Mouse (Mus musculus): ENCODE data around the gene Spaca5. TPM values are rescaled to one million over a fixed set of nuclear protein-coding genes. Genes with fewer than 3 reads are reported as not detected.

Spaca5 gene
- not detected in 2 replicates for polyA plus RNA-seq (2014; fragmentation: Nextera tagmentation; extraction: Ambion mirVana)

DNA sequence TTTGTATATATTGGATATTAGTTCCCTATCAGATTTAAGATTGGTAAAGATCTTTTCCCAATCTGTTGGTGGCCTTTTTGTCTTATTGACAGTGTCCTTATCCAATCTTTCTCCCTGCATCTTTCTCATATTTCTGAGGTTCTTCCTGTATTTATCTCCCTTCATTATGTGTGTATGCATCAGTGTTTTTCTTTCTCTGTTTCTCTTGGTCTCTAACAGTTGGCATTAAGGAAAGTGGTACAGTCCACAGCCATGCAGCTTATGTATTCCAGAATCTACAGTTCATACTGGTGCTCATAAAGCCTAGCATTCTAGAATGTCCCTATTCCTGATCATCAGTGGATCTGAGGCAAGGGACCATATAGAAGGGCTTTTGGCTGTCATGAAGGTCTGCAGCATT, at the start of gene Spaca5:
Spaca5 (plus strand) TSS at position 301 of the 400 bp plus-strand sequence.
- Histone ChIP-seq H3K9me3 (replicated peaks; ENCODE audit: control insufficient read depth, low read length) (no peaks in the 10 kb centered on the region), H3K27ac (replicated peaks; ENCODE audit: low read depth, low read length) (no peak within 1 kb of the TSS), H3K36me3 (replicated peaks; ENCODE audit: control insufficient read depth, insufficient read depth, low read depth, low read length) (no peaks in the 10 kb centered on the region), H3K4me3 (ENCODE audit: low read depth, low read length) (no peak within 1 kb of the TSS), H3K9ac (replicated peaks; ENCODE audit: low read length) (no peak within 1 kb of the TSS), H3K4me2 (ENCODE audit: low read depth, low read length) (no peak within 1 kb of the TSS), H3K4me1 (ENCODE audit: control insufficient read depth, insufficient read depth, low read length) (no peaks in the 10 kb centered on the region), H3K27me3 (ENCODE audit: control insufficient read depth, insufficient read depth, low read length) (no peaks in the 10 kb centered on the region)
- DNase-seq (ENCODE audit: low spot score), result no peak
- no peak for ATAC-seq (replicated peaks; ENCODE audit: insufficient number of reproducible peaks, low FRiP score, low TSS enrichment, low read depth)

DNA sequence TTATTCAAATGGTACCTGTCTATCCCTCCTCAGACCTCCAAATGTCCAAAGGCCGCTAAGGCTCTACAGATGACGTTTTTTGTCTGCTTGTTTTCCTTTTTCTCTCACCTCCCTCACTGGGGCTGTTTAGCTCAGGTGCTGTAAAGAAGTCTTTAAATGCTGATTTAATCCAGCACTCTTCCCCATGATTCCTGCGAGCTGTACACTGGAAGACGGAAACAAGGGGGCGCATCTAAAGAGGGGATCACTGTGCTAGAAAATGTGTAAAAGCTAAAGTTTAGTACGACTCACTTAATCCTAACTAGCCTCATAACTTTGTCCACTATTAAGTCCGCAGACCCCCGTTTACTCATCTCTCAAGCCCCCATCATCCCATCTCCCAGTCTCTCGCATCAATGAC, 6.7 kb upstream of the Spaca5 start:
- peak overlapping the region; percentile 23 for H3K4me2 ChIP-seq (ENCODE audit: low read depth, low read length)
- H3K9ac ChIP-seq (replicated peaks; ENCODE audit: low read length), result peak overlapping the region; percentile 60
- H3K36me3 ChIP-seq (replicated peaks; ENCODE audit: control insufficient read depth, insufficient read depth, low read depth, low read length), result no peaks in the 10 kb centered on the region
- no peaks in the 10 kb centered on the region for H3K4me1 ChIP-seq (ENCODE audit: control insufficient read depth, insufficient read depth, low read length)
- WGBS, result 16% methylated on average over 9 of the region's 9 CpGs
- H3K27ac ChIP-seq (replicated peaks; ENCODE audit: low read depth, low read length), result no peak overlapping the region
- peak overlapping the region; percentile 45 for H3K4me3 ChIP-seq (ENCODE audit: low read depth, low read length)
- DNase-seq (ENCODE audit: low spot score), result peak; percentile 1
- H3K9me3 ChIP-seq (replicated peaks; ENCODE audit: control insufficient read depth, low read length), result no peaks in the 10 kb centered on the region
- ATAC-seq (replicated peaks; ENCODE audit: insufficient number of reproducible peaks, low FRiP score, low TSS enrichment, low read depth), result no peak; the same call in 1 of the 2 replicates
- no peaks in the 10 kb centered on the region for H3K27me3 ChIP-seq (ENCODE audit: control insufficient read depth, insufficient read depth, low read length)

DNA sequence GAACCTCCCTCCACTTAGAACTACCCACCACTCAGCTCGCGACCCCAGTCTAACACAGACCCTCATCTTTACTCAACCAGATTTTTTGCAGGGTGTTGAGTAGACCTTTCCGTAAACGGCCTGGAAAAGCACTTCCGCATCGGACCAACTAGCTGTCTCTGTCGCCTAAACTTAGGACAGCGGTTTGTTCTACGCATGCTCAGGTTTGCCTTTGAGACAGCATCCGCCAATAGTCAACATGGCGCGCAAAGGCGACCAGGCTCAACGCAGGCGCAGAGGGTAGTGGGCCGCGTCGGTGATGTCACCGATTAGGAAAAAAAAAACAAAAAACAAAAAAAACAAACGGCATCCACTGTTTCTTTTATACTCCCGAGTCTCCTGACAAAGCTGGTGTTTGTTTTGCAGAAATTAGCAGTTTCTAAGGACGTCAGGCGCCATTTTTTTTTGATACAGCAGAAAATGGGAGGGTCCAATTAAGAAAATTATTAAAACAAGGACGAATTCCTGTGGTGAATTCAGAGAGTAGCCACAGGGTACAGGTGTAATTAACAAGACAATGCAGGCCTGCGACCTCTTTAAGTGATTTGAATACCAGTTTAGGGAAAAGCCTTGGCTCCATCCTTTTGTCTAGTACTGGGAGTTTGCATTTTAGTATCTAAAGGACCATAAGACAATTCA, 6.2 kb upstream of the Spaca5 start, which contains the start of gene Zfp182:
Zfp182 (minus strand) TSS at position 451 of the 678 bp plus-strand sequence.
- no peaks in the 10 kb centered on the region for H3K36me3 ChIP-seq (replicated peaks; ENCODE audit: control insufficient read depth, insufficient read depth, low read depth, low read length)
- H3K9me3 ChIP-seq (replicated peaks; ENCODE audit: control insufficient read depth, low read length), result no peaks in the 10 kb centered on the region
- no peak within 1 kb of the TSS for H3K27ac ChIP-seq (replicated peaks; ENCODE audit: low read depth, low read length)
- H3K4me1 ChIP-seq (ENCODE audit: control insufficient read depth, insufficient read depth, low read length), result no peaks in the 10 kb centered on the region
- H3K9ac ChIP-seq (replicated peaks; ENCODE audit: low read length), result peak within 1 kb of the TSS; percentile 60
- WGBS, result 18% methylated on average over 25 of the region's 25 CpGs
- ATAC-seq (replicated peaks; ENCODE audit: insufficient number of reproducible peaks, low FRiP score, low TSS enrichment, low read depth) (peak; percentile 93), DNase-seq (ENCODE audit: low spot score) (peak; percentile 79)
- no peaks in the 10 kb centered on the region for H3K27me3 ChIP-seq (ENCODE audit: control insufficient read depth, insufficient read depth, low read length)
- H3K4me3 ChIP-seq (ENCODE audit: low read depth, low read length), result peak within 1 kb of the TSS; percentile 45
- H3K4me2 ChIP-seq (ENCODE audit: low read depth, low read length), result peak within 1 kb of the TSS; percentile 23

DNA sequence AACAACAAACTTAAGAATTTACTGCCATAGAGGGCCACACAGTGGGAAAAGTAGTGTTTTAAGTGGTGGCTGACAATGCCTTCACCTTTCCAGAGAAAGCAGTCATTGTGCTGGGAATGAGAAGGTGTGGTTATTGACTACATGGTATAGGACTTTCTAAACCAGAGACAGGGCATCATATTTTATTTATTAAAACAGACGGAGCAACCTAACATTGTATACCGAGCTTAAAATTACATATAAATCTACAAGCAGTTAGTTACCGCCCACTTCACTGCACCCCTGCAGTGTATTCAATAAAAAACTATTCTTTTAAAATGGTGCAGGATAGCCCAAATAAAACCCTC, 5.7 kb upstream of the Spaca5 start:
- H3K36me3 ChIP-seq (replicated peaks; ENCODE audit: control insufficient read depth, insufficient read depth, low read depth, low read length), result no peaks in the 10 kb centered on the region

DNA sequence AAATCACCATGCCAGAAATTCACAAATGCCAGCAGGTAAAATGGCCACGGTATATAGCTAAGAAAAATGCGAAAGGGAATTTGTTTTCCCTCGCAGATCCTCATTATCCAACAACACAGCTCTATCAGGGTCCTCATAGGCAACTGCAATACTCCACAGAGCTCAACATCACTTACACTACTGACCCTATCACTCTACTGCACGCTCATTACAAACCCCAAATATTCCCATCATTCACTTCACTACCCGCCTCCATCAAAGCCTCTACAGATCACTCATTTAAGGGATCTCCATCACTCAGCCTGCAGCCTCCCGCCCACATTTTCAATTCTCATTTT, 20.4 kb downstream of the Spaca5 start:
- ATAC-seq (replicated peaks; ENCODE audit: insufficient number of reproducible peaks, low FRiP score, low TSS enrichment, low read depth) (peak; percentile 67), DNase-seq (ENCODE audit: low spot score) (peak; percentile 2)
- H3K9ac ChIP-seq (replicated peaks; ENCODE audit: low read length), result no peak overlapping the region; the same call in 1 of the 2 replicates
- H3K4me1 ChIP-seq (ENCODE audit: control insufficient read depth, insufficient read depth, low read length), result no peaks in the 10 kb centered on the region
- H3K4me3 ChIP-seq (ENCODE audit: low read depth, low read length), result peak overlapping the region; percentile 35
- no peak overlapping the region for H3K27ac ChIP-seq (replicated peaks; ENCODE audit: low read depth, low read length)
- no peaks in the 10 kb centered on the region for H3K36me3 ChIP-seq (replicated peaks; ENCODE audit: control insufficient read depth, insufficient read depth, low read depth, low read length)
- H3K9me3 ChIP-seq (replicated peaks; ENCODE audit: control insufficient read depth, low read length), result no peaks in the 10 kb centered on the region
- peak overlapping the region; percentile 38 for H3K4me2 ChIP-seq (ENCODE audit: low read depth, low read length)
- no peaks in the 10 kb centered on the region for H3K27me3 ChIP-seq (ENCODE audit: control insufficient read depth, insufficient read depth, low read length)
- WGBS, result 41% methylated on average over 6 of the region's 6 CpGs

More for the DNA sequence above, 5.7 kb upstream of the Spaca5 start:
- Histone ChIP-seq H3K27me3 (ENCODE audit: control insufficient read depth, insufficient read depth, low read length) (no peaks in the 10 kb centered on the region), H3K4me1 (ENCODE audit: control insufficient read depth, insufficient read depth, low read length) (no peaks in the 10 kb centered on the region), H3K4me3 (ENCODE audit: low read depth, low read length) (peak overlapping the region; percentile 45), H3K9ac (replicated peaks; ENCODE audit: low read length) (no peak overlapping the region; the same call in 1 of the 2 replicates), H3K4me2 (ENCODE audit: low read depth, low read length) (no peak overlapping the region), H3K27ac (replicated peaks; ENCODE audit: low read depth, low read length) (no peak overlapping the region), H3K9me3 (replicated peaks; ENCODE audit: control insufficient read depth, low read length) (no peaks in the 10 kb centered on the region)
- 74% methylated on average over 3 of the region's 3 CpGs for WGBS
- no peak for ATAC-seq (replicated peaks; ENCODE audit: insufficient number of reproducible peaks, low FRiP score, low TSS enrichment, low read depth)
- no peak for DNase-seq (ENCODE audit: low spot score)

DNA sequence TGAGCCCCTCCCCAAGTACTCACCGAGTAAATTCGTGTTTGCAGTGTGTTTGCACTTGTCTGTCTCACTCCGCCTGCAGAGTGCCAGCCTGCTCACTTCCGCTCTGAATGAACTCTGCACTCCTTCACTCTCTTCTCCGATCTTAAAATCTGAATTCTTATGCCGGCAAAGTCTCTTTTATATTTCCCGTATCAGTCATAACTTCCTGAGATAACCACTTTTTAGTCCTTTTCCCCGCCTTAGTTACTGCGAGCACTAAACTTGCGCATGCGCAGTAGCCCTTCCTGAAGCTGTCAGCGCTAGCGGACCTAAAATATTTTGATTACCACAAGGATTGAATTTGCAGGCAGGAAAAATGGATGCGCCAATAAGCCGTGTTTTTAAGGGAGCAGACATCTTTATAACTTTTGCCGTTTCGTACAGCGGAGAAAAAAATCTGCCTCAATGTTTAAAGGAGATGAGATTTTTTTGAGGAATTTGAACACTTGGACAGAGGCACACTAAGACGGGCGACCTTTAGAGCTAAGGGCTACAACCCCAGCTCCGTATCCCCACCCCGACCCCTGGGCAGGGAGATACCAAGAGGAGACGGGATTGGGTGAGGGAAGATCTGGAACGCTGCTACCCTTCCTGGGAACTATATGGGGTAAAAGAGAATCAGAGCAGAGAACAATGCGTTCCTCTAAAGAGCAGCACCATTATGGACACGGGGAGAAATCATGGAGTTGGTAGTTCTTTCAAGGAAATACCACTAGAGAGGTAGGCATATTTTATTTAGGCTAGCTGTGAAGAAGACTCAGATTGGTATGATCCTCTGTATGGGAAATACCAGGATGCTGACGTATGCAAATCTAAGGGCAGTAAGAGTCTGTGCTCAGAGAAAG, 21.0 kb downstream of the Spaca5 start, which contains the start of gene Zfp300:
Zfp300 (minus strand) TSS at position 545 of the 884 bp plus-strand sequence.
- H3K9ac ChIP-seq (replicated peaks; ENCODE audit: low read length), result peak within 1 kb of the TSS; percentile 1; the same call in 1 of the 2 replicates
- H3K4me2 ChIP-seq (ENCODE audit: low read depth, low read length), result peak within 1 kb of the TSS; percentile 38
- no peaks in the 10 kb centered on the region for H3K9me3 ChIP-seq (replicated peaks; ENCODE audit: control insufficient read depth, low read length)
- H3K27ac ChIP-seq (replicated peaks; ENCODE audit: low read depth, low read length), result no peak within 1 kb of the TSS
- H3K4me1 ChIP-seq (ENCODE audit: control insufficient read depth, insufficient read depth, low read length), result no peaks in the 10 kb centered on the region
- WGBS, result 18% methylated on average over 27 of the region's 27 CpGs
- H3K27me3 ChIP-seq (ENCODE audit: control insufficient read depth, insufficient read depth, low read length), result no peaks in the 10 kb centered on the region
- H3K4me3 ChIP-seq (ENCODE audit: low read depth, low read length), result peak within 1 kb of the TSS; percentile 35
- peak; percentile 76 for DNase-seq (ENCODE audit: low spot score)
- no peaks in the 10 kb centered on the region for H3K36me3 ChIP-seq (replicated peaks; ENCODE audit: control insufficient read depth, insufficient read depth, low read depth, low read length)
- peak; percentile 90 for ATAC-seq (replicated peaks; ENCODE audit: insufficient number of reproducible peaks, low FRiP score, low TSS enrichment, low read depth)

DNA sequence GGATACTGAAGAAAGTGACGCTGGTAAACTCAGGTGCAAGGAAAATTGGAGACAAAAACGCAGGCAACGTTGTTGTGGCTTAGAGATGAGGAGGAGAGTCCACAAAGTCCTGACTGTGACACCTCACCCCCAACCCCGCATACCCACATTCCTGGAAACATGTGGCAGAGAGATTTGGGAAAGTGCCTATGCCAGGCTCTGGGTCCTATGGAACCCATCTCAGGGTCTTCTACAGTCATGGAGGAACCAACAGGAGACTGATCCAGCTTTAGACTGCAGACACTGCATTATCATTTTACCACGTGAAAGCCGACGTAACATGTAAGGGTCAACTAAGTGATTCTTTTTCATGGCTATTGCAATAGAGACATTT, 21.6 kb downstream of the Spaca5 start:
- WGBS, result 52% methylated on average over 7 of the region's 7 CpGs
- Histone ChIP-seq H3K4me3 (ENCODE audit: low read depth, low read length) (no peak overlapping the region), H3K9me3 (replicated peaks; ENCODE audit: control insufficient read depth, low read length) (no peaks in the 10 kb centered on the region), H3K27ac (replicated peaks; ENCODE audit: low read depth, low read length) (no peak overlapping the region), H3K4me1 (ENCODE audit: control insufficient read depth, insufficient read depth, low read length) (no peaks in the 10 kb centered on the region), H3K4me2 (ENCODE audit: low read depth, low read length) (peak overlapping the region; percentile 20; the same call in 1 of the 2 replicates), H3K36me3 (replicated peaks; ENCODE audit: control insufficient read depth, insufficient read depth, low read depth, low read length) (no peaks in the 10 kb centered on the region), H3K9ac (replicated peaks; ENCODE audit: low read length) (no peak overlapping the region), H3K27me3 (ENCODE audit: control insufficient read depth, insufficient read depth, low read length) (no peaks in the 10 kb centered on the region)
- ATAC-seq (replicated peaks; ENCODE audit: insufficient number of reproducible peaks, low FRiP score, low TSS enrichment, low read depth), result peak; percentile 48; the same call in 1 of the 2 replicates
- DNase-seq (ENCODE audit: low spot score), result no peak

DNA sequence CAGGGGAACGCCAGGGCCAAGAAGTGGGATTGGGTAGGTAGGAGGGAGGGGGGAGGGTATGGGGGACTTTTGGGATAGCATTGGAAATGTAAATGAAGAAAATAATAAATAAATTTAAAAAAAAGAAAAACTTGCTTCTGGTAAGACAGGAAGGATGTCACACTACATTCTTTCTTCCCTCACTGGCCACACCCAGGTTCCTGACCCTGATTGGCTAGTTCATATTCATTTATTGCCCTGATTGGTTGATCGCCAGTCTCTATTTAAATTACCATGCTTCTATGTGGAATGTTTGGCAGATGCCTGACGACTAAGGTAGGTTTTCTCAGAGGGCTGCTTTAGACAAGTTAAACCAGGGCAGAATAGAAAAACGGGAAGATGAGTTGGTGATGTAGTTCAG, 47.3 kb downstream of the Spaca5 start, which contains the start of gene Ssxa1:
Ssxa1 (plus strand) TSS at position 301 of the 400 bp plus-strand sequence.
- Histone ChIP-seq H3K4me3 (ENCODE audit: low read depth, low read length) (no peak within 1 kb of the TSS), H3K27me3 (ENCODE audit: control insufficient read depth, insufficient read depth, low read length) (no peaks in the 10 kb centered on the region), H3K27ac (replicated peaks; ENCODE audit: low read depth, low read length) (no peak within 1 kb of the TSS), H3K9me3 (replicated peaks; ENCODE audit: control insufficient read depth, low read length) (no peaks in the 10 kb centered on the region), H3K4me2 (ENCODE audit: low read depth, low read length) (no peak within 1 kb of the TSS), H3K9ac (replicated peaks; ENCODE audit: low read length) (no peak within 1 kb of the TSS), H3K4me1 (ENCODE audit: control insufficient read depth, insufficient read depth, low read length) (no peaks in the 10 kb centered on the region), H3K36me3 (replicated peaks; ENCODE audit: control insufficient read depth, insufficient read depth, low read depth, low read length) (no peaks in the 10 kb centered on the region)
- DNase-seq (ENCODE audit: low spot score), result no peak
- ATAC-seq (replicated peaks; ENCODE audit: insufficient number of reproducible peaks, low FRiP score, low TSS enrichment, low read depth), result no peak
- WGBS, result 80% methylated on average over 4 of the region's 4 CpGs
